Mouse (Mus musculus): Measurements from ENCODE around the gene Ssx2ip.
"Not testable (repeated sequence)": the region's sequence is repeated elsewhere in the genome, so short reads cannot be mapped to it uniquely, and the experiment has no call there.

GRCm38 (mm10) chr3:146433063-146433462 lies 28.6 kb downstream of the Ssx2ip start:
- not testable (repeated sequence) for TF ChIP-seq ZNF384 (IDR thresholded peaks at IDR 0.05; ENCODE audit: low read depth, low read length); CHD2 (IDR thresholded peaks at IDR 0.05; ENCODE audit: low read depth, low read length); MAFK (IDR thresholded peaks at IDR 0.05; ENCODE audit: insufficient read depth, low read depth, low read length)

Data from ES-E14 (cell line).